Mouse (Mus musculus) induced T-regulatory cell, adult 2 months (primary cell): ENCODE measurements around the gene Chkb.

Source experiments
- DNase-seq: peaks from one replicate; pipeline ENCODE4 v3.0.0-alpha.2; 2012; ENCODE audit warnings: low read depth

Gene Chkb

GRCm38 (mm10) chr15:89429352-89430221 lies at the start of gene Chkb, which contains the start of the genes C730034F03Rik and Gm44502:
Gene Chkb, minus strand, starts transcription at chr15:89429908.
Gene C730034F03Rik, plus strand, starts transcription at chr15:89429589.
Gene Gm44502, minus strand, starts transcription at chr15:89429696.
- peak; percentile 97 for DNase-seq

- no peak for DNase-seq
These were observed 48.9 kb upstream of the Chkb start for GRCm38 (mm10) chr15:89478622-89479021.

GRCm38 (mm10) chr15:89477806-89478205 lies 48.1 kb upstream of the Chkb start:
- no peak for DNase-seq

GRCm38 (mm10) chr15:89477091-89477491 lies 47.4 kb upstream of the Chkb start, which contains the start of gene Arsa:
Gene Arsa, minus strand, starts transcription at chr15:89477425.
- DNase-seq: no peak

GRCm38 (mm10) chr15:89476475-89476815 lies 46.7 kb upstream of the Chkb start:
- DNase-seq: no peak

- peak; percentile 95 for DNase-seq
These were observed 46.1 kb upstream of the Chkb start for GRCm38 (mm10) chr15:89475611-89476474.

GRCm38 (mm10) chr15:89475293-89475600 lies 45.5 kb upstream of the Chkb start:
- DNase-seq: no peak

- no peak for DNase-seq
These were observed 45.0 kb upstream of the Chkb start for GRCm38 (mm10) chr15:89474596-89475292.

GRCm38 (mm10) chr15:89473921-89474320 lies 44.2 kb upstream of the Chkb start:
- DNase-seq: no peak

- DNase-seq: no peak
These were observed 43.7 kb upstream of the Chkb start for GRCm38 (mm10) chr15:89473370-89473769.

GRCm38 (mm10) chr15:89471476-89471875 lies 41.8 kb upstream of the Chkb start:
- DNase-seq: no peak

GRCm38 (mm10) chr15:89468577-89468976 lies 38.9 kb upstream of the Chkb start:
- DNase-seq: peak; percentile 57

GRCm38 (mm10) chr15:89465052-89465451 lies 35.3 kb upstream of the Chkb start:
- DNase-seq: no peak

- no peak for DNase-seq
These were observed 33.9 kb upstream of the Chkb start for GRCm38 (mm10) chr15:89463334-89464235.

GRCm38 (mm10) chr15:89462176-89462575 lies 32.5 kb upstream of the Chkb start:
- no peak for DNase-seq

- DNase-seq: no peak
These were observed 31.6 kb upstream of the Chkb start for GRCm38 (mm10) chr15:89461321-89461720.

GRCm38 (mm10) chr15:89460298-89460697 lies 30.6 kb upstream of the Chkb start:
- DNase-seq: no peak

GRCm38 (mm10) chr15:89459821-89460220 lies 30.1 kb upstream of the Chkb start:
- DNase-seq: no peak

- DNase-seq: peak; percentile 17
These were observed 29.2 kb upstream of the Chkb start for GRCm38 (mm10) chr15:89458942-89459341.

- no peak for DNase-seq
These were observed 25.9 kb upstream of the Chkb start for GRCm38 (mm10) chr15:89455642-89456041.

- no peak for DNase-seq
These were observed 25.1 kb upstream of the Chkb start for GRCm38 (mm10) chr15:89454857-89455256.
